ENCODE assay signal across 7 mouse cellular contexts in the genomic region with DNA sequence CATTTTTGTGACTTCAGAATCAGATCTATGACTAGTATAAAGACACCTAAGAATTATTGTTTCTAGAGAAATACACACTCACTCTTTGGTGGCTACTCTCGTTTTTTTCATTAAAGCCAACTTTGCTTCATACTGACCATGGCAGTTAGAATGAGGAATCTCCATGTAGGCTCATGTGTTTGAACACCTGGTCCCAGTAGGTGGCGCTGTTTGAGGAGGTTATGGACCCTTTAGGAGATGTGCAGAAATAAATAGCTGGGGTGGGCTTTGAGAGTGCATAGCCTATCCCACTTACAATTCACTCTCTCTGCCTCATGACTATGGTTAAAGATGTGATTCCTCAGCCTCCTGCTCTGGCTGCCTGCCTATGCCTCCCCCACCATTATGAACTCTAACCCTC.
DNase-seq lines count a peak whose midpoint lies in the region; ATAC-seq and TF ChIP-seq lines count a peak whose summit lies in the region.

No protein-coding gene starts in this region.

- WGBS in liver, embryonic 11.5 days: 26% methylated on average over 2 of the region's 2 CpGs

- H3K4me2 ChIP-seq in liver, embryonic 11.5 days: no peak overlapping the region

- H3K9me3 ChIP-seq in liver, embryonic 11.5 days (ENCODE audit: control insufficient read depth, low read length): no peaks in the 10 kb centered on the region

- TF ChIP-seq CTCF in layer of hippocampus, adult 2 months (conservative IDR thresholded peaks at IDR 0.05): peak; percentile 75

- no peaks in the 10 kb centered on the region for H3K27me3 ChIP-seq in liver, embryonic 11.5 days (replicated peaks; ENCODE audit: control insufficient read depth, insufficient read depth, low read length)

- ATAC-seq in liver, embryonic 11.5 days (replicated peaks; ENCODE audit: low FRiP score): no peak
- ATAC-seq in megakaryocyte, adult 5-6 weeks (ENCODE audit: poor library complexity, severe bottlenecking): no peak; the same call in 1 of the 2 replicates

- no peak overlapping the region for H3K9ac ChIP-seq in liver, embryonic 11.5 days (ENCODE audit: low read depth, low read length)

- no peak overlapping the region for H3K27ac ChIP-seq in layer of hippocampus, adult 2 months
- H3K27ac ChIP-seq in liver, embryonic 11.5 days (ENCODE audit: low read depth, low read length): no peak overlapping the region

- no peaks in the 10 kb centered on the region for H3K36me3 ChIP-seq in liver, embryonic 11.5 days (ENCODE audit: control insufficient read depth, insufficient read depth, low read length)

- peak in 1 of 2 experiments; percentile 27 for DNase-seq in layer of hippocampus, adult 2 months (ENCODE audit: low spot score in 2 of 2)
- no peak for DNase-seq in layer of hippocampus, adult 9-11 months
- peak; percentile 14 for DNase-seq in adipocyte (ENCODE audit: low spot score)
- DNase-seq in c-Kit-positive CD71-positive TER-119-negative erythroid progenitor cells, embryonic 14.5 days (ENCODE audit: low read depth): peak; percentile 10
- DNase-seq in liver, embryonic 11.5 days (ENCODE audit: low spot score): peak; percentile 35
- no peak for DNase-seq in thymus, adult 18-20 months

- H3K4me1 ChIP-seq in liver, embryonic 11.5 days (replicated peaks; ENCODE audit: control insufficient read depth, insufficient read depth, low read length): no peaks in the 10 kb centered on the region

- H3K4me3 ChIP-seq in layer of hippocampus, adult 2 months: no peak overlapping the region
- no peak overlapping the region for H3K4me3 ChIP-seq in liver, embryonic 11.5 days (ENCODE audit: low read depth, low read length)

Comparison
In these comparisons a context has a peak if more than half of its experiments do, and no peak if none do; other contexts are left out.
1. DNase-seq: peak in adipocyte (single experiment), c-Kit-positive CD71-positive TER-119-negative erythroid progenitor cells, embryonic 14.5 days (single experiment) and liver, embryonic 11.5 days (single experiment); none in layer of hippocampus, adult 9-11 months (single experiment) and thymus, adult 18-20 months (0 of 2).